Mouse (Mus musculus): ENCODE measurements around the gene Gpr25.
A peak's percentile ranks its signal among the peaks of the same experiment; 100 is the strongest.

Gpr25 gene

DNA sequence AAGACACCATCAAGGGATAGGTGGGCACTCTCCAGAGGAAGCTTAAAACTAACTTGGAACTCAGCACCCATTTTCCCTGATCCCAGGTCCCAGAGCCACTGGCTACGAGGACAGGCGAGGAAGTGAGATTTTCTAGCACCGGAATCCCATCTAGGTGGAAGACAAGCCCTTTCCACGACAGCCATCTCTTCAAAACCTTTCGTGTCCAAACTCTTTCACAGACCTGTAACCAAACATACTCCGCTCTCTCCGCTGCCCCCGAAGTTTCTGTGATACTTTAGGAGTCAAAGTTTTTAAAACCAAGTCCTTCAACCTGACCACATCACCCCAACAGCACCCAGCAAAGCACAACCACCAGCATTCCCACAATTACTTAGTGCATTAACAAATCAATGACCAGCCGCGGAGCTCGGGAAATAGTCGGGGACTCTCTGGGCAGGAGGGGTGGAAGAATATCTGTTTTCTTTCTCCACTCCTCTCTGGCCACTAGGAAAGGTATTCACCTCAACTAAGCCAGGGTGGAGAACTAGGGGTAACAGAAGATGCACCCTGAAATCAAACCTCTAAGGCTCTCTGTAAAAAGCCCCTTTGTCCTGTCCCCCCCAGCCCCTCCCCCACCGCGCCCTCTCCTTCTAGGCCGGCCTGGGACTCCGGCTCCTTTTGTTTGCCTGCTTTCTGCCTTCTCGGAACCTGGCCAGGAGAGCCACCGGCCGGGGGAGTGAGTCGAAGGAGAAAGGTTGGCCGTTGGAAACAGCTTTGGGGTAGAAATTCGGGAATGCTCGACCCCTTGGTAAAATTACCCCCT is 27.5 kb downstream of the Gpr25 start:
- no peak for DNase-seq (ENCODE audit: low spot score)

- no peak for DNase-seq (ENCODE audit: low spot score)
These were observed 28.3 kb downstream of the Gpr25 start for GRCm38 (mm10) chr1:136232285-136232926.

DNA sequence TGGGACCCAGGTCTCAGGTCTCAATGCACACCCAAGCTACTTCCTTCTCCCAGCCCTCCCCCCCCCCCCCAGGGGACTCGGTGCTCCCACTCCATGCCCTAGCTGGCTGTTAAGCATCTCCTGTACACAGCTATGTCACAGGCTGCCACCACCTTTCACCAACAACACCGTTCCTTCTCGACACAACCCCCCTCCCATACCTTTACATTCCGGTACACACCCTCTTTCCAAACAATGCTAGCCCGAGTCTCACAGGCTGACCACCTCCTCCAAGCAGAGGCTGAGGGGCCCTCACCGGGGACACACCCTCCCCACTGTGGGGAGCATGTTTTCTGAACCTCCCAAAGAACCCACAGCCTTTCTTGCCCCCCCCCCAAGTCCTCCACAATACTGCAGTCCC is 29.1 kb downstream of the Gpr25 start:
- no peak for DNase-seq (ENCODE audit: low spot score)

DNA sequence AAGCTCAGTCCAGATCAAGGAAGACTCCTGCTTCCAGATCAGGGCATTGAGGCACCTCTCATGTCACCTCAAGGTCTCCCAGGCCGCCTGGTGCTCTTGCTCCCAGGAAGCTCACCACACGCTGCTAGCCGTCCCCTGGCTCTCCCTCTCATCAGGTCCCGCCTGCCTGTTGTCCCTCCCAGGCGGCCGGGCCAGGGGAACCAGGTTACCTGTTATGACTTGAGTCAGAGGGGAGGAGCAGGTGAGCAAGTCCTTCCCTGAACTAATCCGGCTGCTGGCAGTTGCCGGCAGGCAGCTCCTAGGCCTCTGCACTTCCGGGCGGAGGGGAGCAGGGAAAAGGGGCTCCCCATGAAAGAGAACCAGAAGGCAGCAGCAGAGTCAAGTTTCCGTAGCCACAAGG is 30.5 kb downstream of the Gpr25 start:
- DNase-seq (ENCODE audit: low spot score) = peak; percentile 21

DNA sequence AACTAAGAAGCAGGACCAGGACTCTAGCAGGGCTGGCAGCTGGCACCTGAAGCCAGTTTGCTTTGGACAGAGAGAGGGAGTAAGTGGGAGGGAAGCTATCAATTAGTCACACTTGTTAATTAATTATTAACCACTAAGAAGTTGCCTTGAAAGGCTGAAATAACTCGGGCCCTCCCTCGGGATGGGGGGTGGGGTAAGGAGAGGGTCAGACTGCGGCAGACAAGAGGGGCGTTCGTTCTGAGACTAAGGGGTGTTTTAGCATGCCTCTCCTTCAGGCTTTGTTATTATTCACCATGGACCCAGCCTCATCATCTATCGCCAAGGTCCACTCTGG is 31.7 kb downstream of the Gpr25 start:
- no peak for DNase-seq (ENCODE audit: low spot score)

DNA sequence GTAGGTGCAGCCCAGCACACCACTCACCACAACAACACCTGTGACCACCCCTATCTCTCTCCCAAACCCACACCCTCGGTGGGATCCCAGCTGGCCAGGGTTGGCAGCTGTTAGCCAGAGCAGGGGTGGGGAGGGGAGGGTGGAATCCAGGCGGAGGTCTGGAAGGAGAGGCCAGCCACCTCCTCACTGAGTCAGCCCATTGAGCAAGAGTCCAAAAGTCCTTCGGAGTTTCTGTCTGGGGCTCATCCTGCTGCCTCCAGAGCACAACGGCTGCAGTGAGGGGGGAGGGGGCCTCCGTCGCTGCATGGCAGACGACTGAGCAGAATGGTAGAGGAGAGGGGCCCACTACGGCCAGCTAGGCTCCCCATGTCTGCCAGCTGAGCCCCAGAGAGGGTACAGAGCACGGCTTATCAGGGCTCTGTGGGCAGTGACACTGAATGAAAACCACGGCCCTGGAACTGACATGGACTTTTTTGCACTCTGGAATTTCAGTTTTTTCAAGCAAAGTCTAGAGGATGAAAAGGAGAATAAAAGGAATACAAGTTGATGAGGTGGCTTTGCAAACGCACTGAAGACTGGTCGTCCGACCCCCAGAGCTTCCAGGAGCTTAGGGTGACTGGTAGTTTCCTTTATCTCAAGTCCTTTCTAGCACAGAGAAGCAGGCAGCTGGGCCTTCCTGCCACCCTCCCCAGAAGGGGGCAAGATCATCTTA is 32.2 kb downstream of the Gpr25 start:
- DNase-seq (ENCODE audit: low spot score) = no peak

GRCm38 (mm10) chr1:136227870-136228269 is 32.8 kb downstream of the Gpr25 start:
- no peak for DNase-seq (ENCODE audit: low spot score)

GRCm38 (mm10) chr1:136226626-136227025 is 34.0 kb downstream of the Gpr25 start:
- no peak for DNase-seq (ENCODE audit: low spot score)

DNA sequence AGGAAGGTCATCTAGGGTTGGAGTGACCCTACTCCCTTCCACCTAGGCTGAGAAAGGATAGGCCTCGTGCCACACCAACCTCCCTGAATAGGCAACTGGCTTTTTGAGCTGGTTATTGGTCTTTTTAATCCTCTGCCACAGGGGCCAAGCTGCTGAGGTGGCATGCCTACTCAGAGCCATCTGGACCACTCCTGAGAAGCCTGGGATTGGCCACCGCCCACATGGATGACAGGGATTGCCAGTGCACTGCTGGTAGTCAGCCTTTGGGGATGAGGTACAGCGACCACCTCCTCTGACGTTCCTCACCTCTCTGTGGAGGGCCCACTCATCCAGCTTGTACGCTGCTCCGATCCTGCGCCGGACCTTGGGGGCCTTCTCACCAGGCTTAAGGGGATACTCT is 34.8 kb downstream of the Gpr25 start:
- no peak for DNase-seq (ENCODE audit: low spot score)

DNA sequence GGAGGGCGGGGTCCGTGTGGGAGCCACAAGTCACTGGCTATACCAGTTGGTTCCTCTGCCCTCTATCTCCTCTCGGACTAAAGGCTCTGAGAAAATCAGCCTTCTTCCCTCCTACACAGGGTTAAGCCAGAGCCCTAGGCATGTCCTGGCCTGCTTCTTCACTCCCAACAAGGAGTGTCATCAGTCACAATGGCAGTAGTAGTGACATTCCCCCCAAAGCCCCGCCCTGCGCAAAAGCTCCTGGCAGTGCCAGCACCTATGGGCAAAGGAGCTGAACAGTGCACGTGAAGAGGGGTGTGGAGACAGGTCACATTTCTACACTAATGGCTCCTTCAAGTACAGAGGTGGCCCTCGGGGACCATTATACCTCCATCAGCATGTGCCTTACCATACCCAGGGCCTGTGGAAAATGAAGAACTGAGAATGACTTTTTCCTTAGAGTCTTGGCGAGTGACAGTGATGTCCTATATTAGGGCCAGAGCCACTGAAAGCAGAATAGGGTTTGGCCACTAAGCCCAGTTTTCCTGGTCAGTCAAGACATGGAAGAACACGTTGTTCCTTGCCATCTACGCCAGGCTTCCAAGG is 36.8 kb downstream of the Gpr25 start:
- DNase-seq (ENCODE audit: low spot score) = no peak

GRCm38 (mm10) chr1:136222386-136222785 is 38.3 kb downstream of the Gpr25 start:
- DNase-seq (ENCODE audit: low spot score) = no peak

DNA sequence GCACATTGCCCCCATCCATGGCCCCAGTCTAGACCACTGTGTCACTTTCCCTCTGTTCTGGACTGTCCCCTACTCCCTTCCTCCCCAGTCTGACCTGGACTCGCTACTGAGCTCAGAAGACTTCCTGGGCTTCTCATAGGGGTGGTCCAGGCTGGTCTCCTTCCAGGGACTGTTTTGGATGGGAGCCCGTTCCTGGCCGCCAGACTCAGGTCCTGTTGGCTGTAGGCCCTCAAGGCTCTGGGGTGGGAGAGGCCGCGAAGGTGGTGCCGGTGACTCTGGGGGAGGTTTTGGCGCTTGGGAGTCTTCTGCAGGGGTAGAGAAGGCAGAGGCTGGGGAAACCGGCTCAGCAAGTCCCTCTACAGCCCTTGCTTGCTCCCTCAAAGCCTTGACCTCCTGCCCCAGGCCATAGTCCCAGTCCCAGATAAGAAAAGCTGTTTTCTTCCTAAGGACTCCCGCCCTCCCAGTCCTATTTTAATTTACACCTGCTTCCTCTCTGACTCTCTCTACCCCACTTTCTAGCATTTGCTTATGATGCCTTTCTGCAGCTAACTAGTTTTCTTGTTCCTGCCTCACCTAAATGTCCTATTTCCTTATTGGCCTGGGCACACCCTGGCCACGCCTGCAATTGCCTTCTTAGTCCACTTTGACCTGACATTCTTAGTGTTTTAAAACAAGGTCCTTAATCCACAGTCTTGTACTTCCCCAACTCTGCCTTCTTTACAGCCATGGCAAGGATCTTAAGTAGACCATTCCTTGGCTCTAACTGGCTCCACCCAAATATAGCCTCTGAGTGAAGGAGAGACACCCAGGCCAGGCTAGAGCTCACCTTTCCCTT is 40.4 kb downstream of the Gpr25 start:
- peak; percentile 19 for DNase-seq (ENCODE audit: low spot score)

- DNase-seq (ENCODE audit: low spot score) = no peak
These were observed 46.4 kb downstream of the Gpr25 start for GRCm38 (mm10) chr1:136214304-136214703.

- no peak for DNase-seq (ENCODE audit: low spot score)
These were observed 47.9 kb downstream of the Gpr25 start, which contains the start of gene Mroh3 for GRCm38 (mm10) chr1:136212803-136213202. Gene Mroh3 (minus strand): TSS chr1:136212828.

All from testis, postnatal 14 days (tissue).